Mouse (Mus musculus): ENCODE results near the gene Sobp.

The Sobp gene

DNA sequence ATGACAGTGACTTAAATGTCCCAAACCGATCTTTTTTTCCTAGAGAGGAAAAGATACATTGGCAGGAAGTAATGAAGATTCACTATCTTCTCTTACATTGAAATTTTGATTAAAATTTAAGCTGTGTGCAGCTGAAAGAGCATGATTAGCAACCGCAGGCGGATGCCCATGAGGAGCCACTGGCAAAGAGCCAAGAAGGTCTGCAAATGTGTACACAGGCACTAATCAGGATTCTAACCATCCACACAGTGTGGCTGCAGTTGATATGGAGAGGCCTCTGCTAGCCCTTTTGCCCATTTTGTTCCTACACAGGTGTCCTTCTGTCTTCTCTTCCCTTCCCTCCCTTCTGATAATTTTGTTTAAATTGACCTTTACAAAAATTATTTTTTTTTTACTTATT is 84.3 kb downstream of the Sobp start:
- DNase-seq (ENCODE audit: extremely low read depth, low read depth, low spot score): no peak

DNA sequence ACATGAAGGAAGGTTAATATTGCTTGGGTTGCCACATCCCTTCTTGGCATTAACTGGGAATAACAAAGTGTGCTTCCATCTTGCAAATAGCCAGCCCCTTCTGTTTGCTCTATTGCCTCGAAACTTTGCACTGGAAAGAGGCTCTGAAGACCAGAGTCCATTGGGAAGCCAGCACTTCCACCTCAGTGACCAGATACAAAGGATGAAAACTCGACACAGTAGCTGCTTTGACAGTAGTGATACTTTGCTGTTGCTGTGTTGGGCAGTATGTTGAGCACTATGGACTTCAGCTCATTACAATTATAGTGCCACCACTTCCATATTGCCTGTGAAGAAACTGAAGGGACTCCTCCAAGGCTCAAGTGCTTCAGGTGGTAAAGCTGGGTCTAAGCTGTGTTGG is 86.9 kb downstream of the Sobp start:
- DNase-seq (ENCODE audit: extremely low read depth, low read depth, low spot score): no peak

- no peak for DNase-seq (ENCODE audit: extremely low read depth, low read depth, low spot score)
These were observed 87.4 kb downstream of the Sobp start for GRCm38 (mm10) chr10:43086888-43087287.

- DNase-seq (ENCODE audit: extremely low read depth, low read depth, low spot score): no peak
These were observed 90.3 kb downstream of the Sobp start for GRCm38 (mm10) chr10:43084087-43084366.

DNA sequence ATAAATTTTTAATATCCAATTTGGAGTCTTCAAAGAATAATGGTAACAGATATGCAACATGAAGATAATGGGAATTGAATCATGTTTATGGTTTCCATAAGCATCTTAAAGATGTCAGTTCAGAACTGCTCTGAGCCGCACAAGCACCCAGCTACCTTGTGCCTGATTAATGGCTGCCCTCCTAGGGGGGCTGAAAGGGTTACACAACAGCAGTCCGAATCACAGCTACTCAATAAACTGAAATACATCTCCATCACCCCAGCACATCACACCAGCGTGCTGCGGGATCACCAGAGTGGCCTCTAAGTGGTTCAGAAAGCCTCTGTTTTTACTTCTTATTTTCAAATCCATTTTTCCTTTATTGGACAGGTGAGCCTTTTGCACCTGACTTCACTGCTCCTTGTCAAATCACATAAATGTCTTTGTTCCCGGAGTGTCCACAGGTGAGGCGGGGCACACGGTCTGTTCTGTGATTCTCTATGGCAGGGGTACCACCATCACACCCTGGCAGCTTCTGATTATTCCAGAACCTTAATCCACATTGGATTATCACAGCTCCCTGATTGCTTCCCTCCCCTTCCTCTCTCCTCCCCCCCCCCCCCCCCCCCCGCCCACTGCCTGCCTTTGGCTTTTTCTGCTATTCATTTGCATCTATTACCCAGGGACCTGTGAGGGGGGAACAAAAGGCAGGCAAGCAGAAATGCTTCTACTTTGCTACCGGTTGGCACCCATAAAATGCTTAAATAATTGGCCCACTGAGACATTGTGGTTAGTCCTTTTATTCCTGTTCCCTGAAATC is 90.8 kb downstream of the Sobp start:
- no peak for DNase-seq (ENCODE audit: extremely low read depth, low read depth, low spot score)

- DNase-seq (ENCODE audit: extremely low read depth, low read depth, low spot score): no peak
These were observed 93.0 kb downstream of the Sobp start for GRCm38 (mm10) chr10:43081316-43081715.

- no peak for DNase-seq (ENCODE audit: extremely low read depth, low read depth, low spot score)
These were observed 98.7 kb downstream of the Sobp start for GRCm38 (mm10) chr10:43075535-43076152.

GRCm38 (mm10) chr10:43073281-43073680 is 101.0 kb downstream of the Sobp start:
- no peak for DNase-seq (ENCODE audit: extremely low read depth, low read depth, low spot score)

- no peak for DNase-seq (ENCODE audit: extremely low read depth, low read depth, low spot score)
These were observed 103.4 kb downstream of the Sobp start for GRCm38 (mm10) chr10:43070893-43071292.

DNA sequence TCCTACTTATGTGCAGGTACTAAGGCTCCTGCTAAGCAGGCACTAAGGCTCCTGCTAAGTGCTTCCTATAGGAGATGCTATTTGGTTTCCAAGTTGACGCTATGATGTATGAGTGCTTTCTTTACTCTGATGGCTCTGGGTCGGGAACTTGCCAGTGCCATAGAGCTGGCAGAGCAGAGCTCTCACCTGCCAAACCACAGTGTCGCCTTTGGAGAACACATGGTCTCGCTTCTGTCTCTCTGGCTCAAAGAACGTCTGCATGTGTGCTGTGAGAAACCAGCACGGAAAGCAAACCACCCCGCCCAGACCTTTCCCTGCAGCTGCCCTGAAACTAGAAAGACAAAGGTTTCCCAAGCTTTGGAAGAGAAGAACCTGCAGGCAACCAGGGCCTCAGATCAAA is 109.0 kb downstream of the Sobp start:
- no peak for DNase-seq (ENCODE audit: extremely low read depth, low read depth, low spot score)

DNA sequence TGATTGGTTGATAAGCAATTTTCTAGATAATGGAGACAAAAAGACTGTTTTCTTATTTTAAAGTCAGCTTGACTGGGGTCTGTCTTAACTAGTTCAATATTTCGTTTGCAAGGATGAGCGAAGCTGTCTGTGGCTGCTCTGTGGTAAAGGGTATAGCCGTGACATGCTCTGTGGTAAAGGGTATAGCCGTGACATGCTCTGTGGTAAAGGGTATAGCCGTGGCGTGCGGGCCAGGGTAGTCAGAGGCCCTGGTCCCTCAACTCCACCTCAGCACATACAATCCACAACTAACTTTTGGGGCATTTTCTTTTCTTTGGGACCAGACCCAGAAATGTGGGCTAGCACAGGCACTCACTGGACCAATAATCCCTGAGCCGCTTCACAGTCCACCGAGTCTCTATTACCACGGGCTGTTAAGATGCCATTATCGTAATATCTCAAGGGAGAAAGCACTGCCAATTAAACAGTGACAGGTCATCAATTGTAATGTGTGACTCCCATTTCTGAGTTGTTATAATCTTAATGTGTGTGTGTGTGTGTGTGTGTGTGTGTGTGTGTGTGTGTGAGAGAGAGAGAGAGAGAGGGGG is 112.7 kb downstream of the Sobp start:
- no peak for DNase-seq (ENCODE audit: extremely low read depth, low read depth, low spot score)

GRCm38 (mm10) chr10:43055405-43055804 is 118.9 kb downstream of the Sobp start:
- DNase-seq (ENCODE audit: extremely low read depth, low read depth, low spot score): no peak

DNA sequence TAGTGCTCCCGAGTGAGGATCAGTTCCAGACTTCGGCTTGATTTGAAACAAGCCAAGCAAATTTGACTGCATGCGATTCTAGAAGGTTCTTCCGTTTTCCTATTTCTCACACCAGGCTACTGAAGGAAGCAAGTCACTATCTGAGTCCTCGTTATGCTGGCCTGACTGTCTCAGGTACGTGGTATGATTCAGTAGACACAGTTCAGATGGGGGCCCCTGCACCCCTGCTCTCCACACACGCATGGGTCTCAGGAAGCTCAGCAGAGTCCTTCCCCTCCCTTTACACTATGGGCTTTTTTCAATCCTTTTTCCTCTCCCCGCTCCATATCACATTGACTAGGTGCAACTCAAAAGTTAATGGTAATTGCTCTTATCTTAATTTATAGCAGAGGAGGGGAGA is 119.6 kb downstream of the Sobp start:
- no peak for DNase-seq (ENCODE audit: extremely low read depth, low read depth, low spot score)

DNA sequence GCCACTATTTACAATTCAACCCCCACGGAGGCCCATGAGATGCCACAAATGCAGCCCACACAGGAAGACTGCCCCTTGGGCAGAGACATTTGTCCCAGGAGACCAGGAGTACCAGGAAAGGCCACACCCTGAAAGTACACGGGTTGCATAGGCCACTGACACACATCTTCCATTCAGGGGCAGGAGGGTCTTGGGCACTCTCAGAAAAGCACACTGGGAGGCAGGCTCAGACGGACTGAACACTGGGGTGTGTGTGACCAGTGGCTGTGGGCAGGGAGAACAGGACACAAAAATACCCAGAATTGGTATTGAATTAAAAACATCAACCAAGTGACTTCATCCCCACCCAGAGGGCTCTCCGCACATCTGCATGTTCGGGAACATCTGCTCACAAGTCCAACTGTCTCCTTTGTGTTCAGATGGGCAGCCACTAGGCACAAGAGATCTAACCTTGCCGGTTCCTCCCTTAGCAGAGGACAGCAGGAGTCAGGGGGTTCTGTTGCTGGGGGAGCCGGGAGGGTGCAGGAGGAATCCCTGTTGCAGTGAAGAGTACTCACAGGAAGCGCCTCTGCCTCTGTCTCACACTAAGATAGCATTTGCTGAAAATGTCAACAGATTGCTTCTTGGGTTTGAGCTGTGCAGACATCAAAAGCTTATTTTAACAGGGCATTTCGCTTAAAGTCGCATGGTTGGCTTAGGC is 120.3 kb downstream of the Sobp start:
- no peak for DNase-seq (ENCODE audit: extremely low read depth, low read depth, low spot score)

DNA sequence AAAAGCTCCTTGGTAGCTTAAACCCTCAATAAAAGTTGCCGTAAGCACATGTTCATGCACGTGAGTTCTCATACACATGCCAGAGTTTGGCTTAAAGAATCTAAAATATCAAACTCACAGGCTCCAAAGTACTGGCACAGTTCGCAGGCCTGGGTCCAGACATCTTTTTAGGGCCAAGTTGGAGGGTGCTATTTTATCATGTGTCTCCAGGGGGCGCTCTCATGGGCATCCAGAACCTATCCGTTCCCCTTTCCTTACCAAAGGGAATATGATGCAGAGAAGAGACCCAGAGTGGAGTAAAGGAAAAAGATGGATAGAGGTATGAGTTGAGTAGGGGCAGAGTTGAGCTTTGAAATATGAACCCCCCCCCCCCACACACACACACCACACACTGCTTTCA is 121.9 kb downstream of the Sobp start:
- no peak for DNase-seq (ENCODE audit: extremely low read depth, low read depth, low spot score)

DNA sequence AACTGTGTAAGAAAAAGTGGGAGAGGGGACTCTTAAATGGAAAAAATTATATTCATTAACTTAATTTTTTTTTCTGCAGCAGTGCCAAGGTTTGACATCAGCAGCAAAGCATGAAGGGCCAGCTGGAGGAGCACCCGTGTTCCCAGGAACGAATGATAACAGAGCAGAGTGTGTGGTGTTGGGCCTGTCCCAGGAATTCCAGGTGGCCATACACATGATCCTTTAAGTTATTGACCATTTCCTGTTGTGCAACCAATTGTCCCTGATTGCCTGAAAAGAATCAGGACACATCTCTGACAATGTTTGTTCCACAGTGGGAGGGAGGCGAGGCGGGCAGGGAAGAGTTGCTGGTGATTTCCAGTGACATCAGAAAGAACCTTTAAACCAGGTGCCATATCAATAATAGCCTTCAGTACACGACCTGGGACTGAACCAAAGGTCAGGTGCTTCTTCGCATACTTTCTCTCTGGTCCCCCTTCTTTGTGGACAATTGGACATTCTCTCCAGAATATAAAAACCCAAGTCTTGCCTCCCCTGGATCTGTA is 126.5 kb downstream of the Sobp start:
- no peak for DNase-seq (ENCODE audit: extremely low read depth, low read depth, low spot score)

GRCm38 (mm10) chr10:43043351-43044209 is 130.8 kb downstream of the Sobp start:
- no peak for DNase-seq (ENCODE audit: extremely low read depth, low read depth, low spot score)

DNA sequence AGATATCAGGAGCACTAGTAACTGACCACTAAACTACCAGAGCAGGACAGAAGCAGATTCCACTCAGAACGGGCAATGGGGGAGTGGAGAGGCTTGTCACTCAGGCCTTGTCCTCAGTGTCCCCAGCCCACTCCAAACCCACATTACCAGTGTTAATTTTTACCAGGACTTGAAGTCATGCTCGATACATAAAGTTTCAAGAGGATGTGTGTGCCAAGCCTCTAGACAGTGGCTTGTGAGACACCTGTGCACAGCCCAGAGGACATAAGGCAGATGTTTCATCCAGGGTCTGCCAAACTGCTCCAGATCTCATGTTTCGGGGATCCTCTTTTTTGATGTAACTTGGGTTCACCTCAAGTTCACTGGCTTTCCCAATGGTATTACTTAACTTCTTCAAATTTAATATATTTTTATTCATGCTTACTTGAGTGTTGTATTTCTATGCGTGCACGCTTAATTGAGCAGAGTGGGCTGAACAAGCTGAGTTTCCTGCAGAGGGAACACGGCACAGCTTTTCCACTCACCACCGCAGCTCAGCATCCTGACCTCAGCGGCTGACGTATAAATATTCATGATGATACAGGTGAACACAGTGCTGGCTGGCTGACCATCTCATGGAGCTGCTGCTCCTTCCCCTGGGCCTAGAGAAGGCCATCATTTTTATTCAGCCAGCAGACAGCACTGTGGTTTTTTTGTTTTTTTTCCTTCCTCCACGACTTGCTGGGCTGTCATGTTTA is 131.6 kb downstream of the Sobp start:
- DNase-seq (ENCODE audit: extremely low read depth, low read depth, low spot score): no peak

GRCm38 (mm10) chr10:43041794-43042193 is 132.5 kb downstream of the Sobp start:
- no peak for DNase-seq (ENCODE audit: extremely low read depth, low read depth, low spot score)

GRCm38 (mm10) chr10:43037455-43037793 is 136.9 kb downstream of the Sobp start:
- DNase-seq (ENCODE audit: extremely low read depth, low read depth, low spot score): no peak

Measured in fat pad, adult 2 months (tissue).